Mouse (Mus musculus): ENCODE results near the gene Runx1.

Runx1 gene

GRCm38 (mm10) chr16:92661757-92662156, 164.2 kb downstream of the Runx1 start:
- DNase-seq (ENCODE audit: low read depth in 2 of 2, low spot score in 2 of 2): no peak

GRCm38 (mm10) chr16:92656750-92657149, 169.2 kb downstream of the Runx1 start:
- no peak for DNase-seq (ENCODE audit: low read depth in 2 of 2, low spot score in 2 of 2)

DNA sequence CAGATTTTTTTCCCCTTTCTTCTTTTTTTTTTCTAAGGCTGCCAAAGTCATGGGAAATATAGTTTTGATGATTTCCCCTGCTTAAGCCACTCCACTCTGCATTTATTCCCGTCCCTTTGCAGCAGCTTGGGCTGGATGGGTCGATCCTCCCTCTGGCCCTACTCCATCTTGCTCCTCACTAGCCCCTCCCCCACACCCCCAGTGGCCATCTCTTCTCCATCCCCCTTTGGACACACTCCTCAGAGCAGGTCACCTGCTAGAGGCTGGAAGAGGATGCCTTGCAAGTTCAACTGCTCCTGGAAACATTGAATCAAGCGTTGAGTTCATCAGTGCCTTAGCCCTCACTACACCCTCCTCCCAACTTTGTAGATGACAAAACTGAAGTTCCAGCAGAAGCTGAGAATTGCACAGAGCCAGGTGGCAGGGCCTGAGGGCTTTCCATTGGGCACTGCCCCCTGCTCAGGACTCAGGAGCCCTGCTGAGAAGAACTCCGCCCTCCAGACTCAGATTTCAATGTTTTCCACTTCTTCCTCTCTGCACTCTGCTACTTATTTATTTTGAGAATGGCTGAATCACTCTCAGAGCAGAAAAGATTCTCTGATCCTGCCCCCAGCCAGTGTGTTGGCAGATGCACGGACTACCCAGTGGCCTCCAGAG, 171.5 kb downstream of the Runx1 start:
- DNase-seq (ENCODE audit: low read depth in 2 of 2, low spot score in 2 of 2): no peak

DNA sequence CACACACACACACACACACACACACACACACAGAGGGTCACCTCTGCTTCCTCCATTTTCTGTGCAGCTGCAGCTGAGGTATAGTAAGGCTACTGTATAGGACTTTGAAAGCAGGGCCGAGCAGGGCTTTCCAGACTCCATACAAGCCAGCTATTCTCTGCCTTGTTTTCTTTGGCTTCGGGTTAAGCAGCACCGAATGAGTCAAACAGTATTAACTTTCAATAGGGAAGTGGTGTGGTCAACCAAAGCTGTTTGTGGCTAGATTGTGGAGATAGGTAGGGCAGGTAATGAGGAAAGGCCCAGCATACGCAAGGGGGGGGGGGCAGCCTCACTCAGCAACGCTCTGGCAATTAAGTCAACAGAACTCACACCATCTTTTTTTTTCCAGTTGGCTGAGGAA, 172.1 kb downstream of the Runx1 start:
- no peak for DNase-seq (ENCODE audit: low read depth in 2 of 2, low spot score in 2 of 2)

GRCm38 (mm10) chr16:92651256-92651655, 174.7 kb downstream of the Runx1 start:
- no peak for DNase-seq (ENCODE audit: low read depth in 2 of 2, low spot score in 2 of 2)

DNA sequence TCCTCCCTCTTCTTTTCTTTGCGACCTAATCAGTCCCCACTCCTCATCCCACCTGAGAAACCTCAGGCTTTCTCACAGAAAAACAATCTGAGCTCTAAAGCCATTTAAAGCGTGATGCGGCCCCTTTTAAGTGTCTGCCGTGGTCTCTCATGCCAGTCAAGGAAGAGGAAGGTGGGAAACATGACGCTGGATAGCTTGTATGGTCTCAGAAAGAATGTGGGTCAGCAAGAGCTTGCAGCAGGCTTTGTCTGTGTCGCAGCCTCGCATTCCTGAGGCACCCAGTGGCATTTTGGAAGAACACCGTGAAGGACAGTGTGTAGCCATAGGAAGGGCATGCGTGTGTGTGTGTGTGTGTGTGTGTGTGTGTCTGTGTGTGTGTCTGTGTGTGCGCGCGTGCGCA, 179.8 kb downstream of the Runx1 start:
- DNase-seq (ENCODE audit: low read depth in 2 of 2, low spot score in 2 of 2): no peak

- DNase-seq (ENCODE audit: low read depth in 2 of 2, low spot score in 2 of 2): peak in 1 of 2 experiments; percentile 9
These were observed 180.4 kb downstream of the Runx1 start for GRCm38 (mm10) chr16:92645423-92646115.

GRCm38 (mm10) chr16:92644718-92645422, 181.1 kb downstream of the Runx1 start:
- DNase-seq (ENCODE audit: low read depth in 2 of 2, low spot score in 2 of 2): peak; percentile 42 to 63

- DNase-seq (ENCODE audit: low read depth in 2 of 2, low spot score in 2 of 2): no peak
These were observed 181.6 kb downstream of the Runx1 start for GRCm38 (mm10) chr16:92644315-92644714.

DNA sequence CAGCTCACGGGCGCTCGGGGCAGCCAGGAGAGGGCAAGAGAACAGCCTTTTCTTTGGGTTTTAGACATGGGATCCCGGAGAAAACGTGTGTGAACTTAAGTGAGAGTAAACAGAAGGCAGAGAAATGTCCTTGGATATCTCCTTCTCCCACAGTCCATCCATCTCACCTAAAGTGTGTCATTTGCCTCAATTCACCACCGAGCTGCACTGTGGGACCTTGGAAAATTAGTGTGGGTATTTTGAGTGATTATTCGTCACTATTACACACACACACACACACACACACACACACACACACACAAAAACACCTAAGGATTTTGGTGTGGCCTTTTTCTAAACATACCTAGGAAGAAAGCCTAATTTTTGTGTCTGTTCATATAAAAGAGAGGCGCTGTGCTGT, 183.7 kb downstream of the Runx1 start:
- no peak for DNase-seq (ENCODE audit: low read depth in 2 of 2, low spot score in 2 of 2)

DNA sequence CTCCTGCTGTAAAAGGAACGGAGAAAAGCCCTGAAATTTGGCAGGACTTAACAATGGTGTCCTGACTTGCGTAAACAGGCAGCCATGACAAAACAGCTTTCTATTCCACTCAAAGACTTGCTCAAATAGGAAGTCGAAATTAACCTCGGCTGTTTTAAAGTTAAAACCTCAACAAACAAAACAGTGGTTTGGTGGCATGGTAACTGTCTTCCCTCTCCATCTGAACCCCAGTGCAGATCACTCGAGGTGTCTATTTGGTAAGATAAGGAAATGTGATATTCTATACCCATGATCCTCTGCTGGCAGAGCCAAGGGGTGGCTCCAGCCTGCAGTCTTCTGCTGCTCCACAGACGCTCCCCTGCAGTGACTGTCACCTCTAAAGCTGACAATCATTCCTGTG, 184.9 kb downstream of the Runx1 start:
- DNase-seq (ENCODE audit: low read depth in 2 of 2, low spot score in 2 of 2): peak; percentile 52 to 70

- DNase-seq (ENCODE audit: low read depth in 2 of 2, low spot score in 2 of 2): no peak
These were observed 186.9 kb downstream of the Runx1 start for GRCm38 (mm10) chr16:92639093-92639492.

DNA sequence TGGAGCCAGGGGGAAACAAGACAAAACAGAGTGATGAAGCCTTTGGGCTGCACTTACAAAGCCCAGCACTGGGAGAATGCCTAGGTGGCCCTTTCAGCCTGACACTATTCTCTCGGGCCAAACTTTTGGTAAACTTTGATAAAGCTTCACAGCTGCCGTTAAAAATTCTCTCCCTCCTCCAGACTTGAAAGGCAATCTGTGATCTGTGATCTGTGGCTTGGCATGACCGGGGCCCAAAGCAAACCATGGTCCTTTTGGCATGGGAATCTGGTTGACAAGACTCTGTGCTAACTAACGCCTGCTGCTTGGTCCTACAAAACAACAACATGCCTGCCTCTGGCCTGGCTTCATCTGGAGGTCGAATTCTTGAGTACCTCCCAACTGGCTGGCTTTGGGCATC, 188.9 kb downstream of the Runx1 start:
- DNase-seq (ENCODE audit: low read depth in 2 of 2, low spot score in 2 of 2): no peak

DNA sequence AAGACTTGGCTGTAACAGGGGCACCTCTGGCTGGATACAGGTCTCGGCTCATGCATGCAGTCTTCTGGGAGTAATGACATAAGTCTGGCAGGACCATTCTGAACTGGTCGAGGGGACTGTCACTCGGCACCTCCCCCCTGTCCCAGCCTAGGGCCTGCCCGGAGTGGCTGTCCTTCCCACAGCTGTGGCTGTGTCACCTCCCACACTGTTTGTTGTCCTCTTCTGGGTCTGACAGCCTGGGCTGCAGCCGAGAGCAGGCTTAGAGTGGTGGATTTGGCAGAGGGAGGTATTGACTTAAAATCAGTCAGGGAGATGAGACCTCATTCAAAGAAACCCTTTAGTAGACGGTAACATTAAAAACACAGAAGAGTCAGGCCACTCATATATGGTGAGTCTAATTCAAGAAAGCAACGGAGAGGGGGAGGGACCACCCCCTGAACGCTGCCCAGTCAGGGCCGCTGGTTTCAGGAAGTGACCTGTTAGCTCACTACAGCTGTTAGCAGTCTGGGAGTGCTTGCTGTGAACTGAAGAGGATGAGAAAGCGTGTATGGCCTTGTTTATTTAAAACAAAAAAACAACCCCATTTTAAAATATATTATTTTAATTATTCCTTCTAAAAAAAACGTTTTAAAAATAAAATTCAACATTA, 193.7 kb downstream of the Runx1 start:
- no peak for DNase-seq (ENCODE audit: low read depth in 2 of 2, low spot score in 2 of 2)

DNA sequence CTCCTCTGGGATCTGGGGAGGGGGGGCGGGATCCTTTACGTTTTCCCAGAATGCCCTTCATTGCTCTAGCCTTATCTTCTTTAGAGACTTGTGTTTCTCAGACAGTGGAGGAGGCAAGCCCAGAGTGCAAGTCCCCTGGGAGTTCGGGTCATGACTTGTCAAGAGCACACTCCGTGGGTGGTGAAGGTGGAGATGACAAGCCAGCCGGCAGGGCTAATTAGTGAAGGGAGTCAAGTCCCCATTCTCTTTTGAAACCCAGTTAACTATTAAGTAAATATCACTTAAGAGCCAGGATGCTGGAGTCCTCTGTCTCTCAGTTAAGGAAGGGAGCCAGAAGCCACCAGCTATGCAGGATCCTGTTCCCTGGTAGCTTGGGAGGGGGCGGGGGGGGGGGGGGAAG, 194.3 kb downstream of the Runx1 start:
- DNase-seq (ENCODE audit: low read depth in 2 of 2, low spot score in 2 of 2): no peak

DNA sequence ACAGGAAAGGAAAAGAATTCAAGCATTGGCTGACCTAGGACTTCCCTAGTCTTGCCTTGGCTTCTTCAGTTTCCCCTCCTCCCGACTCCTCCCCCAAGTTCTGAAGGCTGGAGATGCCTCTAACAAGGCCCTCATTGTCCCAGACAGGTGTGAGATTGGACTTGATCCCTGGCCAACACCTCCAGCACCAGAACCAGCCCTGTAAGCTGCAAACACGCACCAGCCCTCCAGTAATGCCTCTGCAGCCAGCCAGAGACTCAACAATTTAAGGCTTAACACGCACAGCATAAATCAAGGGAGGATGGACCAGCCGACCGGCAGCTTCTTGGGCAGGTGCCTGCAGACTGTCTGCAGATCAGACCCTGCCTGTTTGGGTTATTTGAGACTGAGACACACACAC, 195.0 kb downstream of the Runx1 start:
- DNase-seq (ENCODE audit: low read depth in 2 of 2, low spot score in 2 of 2): no peak

GRCm38 (mm10) chr16:92629829-92630228, 196.1 kb downstream of the Runx1 start:
- DNase-seq (ENCODE audit: low read depth in 2 of 2, low spot score in 2 of 2): no peak

DNA sequence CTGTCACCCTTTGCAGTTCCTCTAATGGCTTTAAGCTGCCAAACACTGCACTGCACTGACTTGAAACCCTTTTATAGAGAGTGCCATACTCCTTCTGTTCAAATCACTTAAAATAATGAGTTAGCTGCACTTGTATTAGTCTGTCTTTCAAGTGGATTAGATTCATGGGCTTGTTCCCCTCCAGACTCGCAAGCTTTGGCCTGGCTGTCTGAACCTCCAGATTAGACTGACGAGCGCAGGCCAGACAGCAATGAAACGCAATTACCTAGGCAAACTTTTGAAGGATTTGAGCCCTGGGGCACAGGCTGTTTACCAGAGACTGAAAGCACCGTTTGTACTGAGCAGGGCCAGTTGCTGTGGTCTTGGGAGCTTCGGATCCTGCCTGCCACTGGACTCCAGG, 198.7 kb downstream of the Runx1 start:
- DNase-seq (ENCODE audit: low read depth in 2 of 2, low spot score in 2 of 2): no peak

GRCm38 (mm10) chr16:92623953-92624352, 202.0 kb downstream of the Runx1 start:
- no peak for DNase-seq (ENCODE audit: low read depth in 2 of 2, low spot score in 2 of 2)

GRCm38 (mm10) chr16:92621859-92622258, 204.1 kb downstream of the Runx1 start:
- no peak for DNase-seq (ENCODE audit: low read depth in 2 of 2, low spot score in 2 of 2)

- DNase-seq (ENCODE audit: low read depth in 2 of 2, low spot score in 2 of 2): no peak
These were observed 205.0 kb downstream of the Runx1 start for GRCm38 (mm10) chr16:92620841-92621518.
